Mouse (Mus musculus) left cerebral cortex, postnatal 25 days (tissue): ENCODE results near the gene Pafah1b2. TPM values are rescaled to one million over a fixed set of nuclear protein-coding genes. Genes with fewer than 3 reads are reported as not detected.

ENCODE experiments used
- DNase-seq, 2 experiments: peaks; one replicate each; pipeline ENCODE4 v3.0.0; 2022; ENCODE audit warnings: low spot score in 2 of 2, mixed read lengths in 1 of 2
- intact Hi-C: fragments of 180-260 bp; cut with DNase I; formaldehyde crosslinking; loops from one replicate; pipeline ENCODE4 v1.15.1; 2025
- total RNA-seq, 2 experiments: library from RNA; stranded (reverse); gene quantifications; 2 replicates each; pipeline ENCODE4 v1.2.3; 2021

Gene Pafah1b2
- 100 to 1,000 TPM; 203 to 206 TPM for total RNA-seq

DNA sequence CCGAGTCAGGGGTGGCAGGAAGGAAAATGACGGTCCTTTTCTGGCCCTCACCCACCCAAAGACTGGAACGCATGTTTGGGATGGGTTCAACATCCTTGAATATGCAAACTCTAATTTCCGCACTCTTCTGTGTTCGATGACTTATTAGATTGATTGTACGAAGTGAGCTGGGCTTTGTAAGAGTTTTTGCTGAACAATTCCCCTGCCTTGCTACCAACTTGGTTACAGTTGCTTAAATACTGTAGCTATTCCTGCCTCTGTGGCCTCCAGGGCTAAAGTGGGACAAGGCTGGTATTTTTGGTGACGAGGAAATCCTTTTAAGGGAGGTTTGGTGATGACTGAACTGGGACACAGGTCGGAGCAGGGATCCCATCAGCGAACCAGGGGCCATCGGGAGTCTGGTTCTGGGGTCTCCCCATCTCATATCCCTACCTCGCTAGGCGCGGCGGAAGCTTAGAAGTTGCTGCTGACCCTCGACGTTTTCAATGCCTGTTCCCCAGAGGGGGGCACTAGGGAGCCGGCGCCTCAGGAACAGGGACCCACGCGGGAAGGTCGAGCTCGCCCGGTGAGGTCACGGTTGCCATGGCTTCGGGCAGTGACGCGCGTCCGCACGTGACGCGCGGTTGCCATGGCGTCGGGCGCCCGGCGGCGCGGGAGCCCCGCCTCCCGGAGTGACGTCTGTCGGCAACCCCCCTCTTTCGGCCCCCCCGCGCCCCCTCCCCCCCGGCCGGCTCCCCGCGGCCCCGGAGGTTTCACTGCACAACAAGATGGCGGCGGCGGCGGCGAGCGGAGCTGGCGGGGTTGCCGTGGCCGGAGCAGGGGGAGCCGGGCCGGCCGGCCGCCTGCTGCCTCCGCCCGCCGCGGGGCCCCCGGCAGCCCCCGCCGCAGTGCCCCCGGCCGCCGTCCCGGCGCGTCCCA is at the start of gene Pafah1b2, which contains the start of gene Sik3:
Pafah1b2 (minus strand) TSS at position 600 of the 918 bp plus-strand sequence.
Sik3 (plus strand) TSS at position 730 of the 918 bp plus-strand sequence.
- intact Hi-C loops, result no loop called here
- DNase-seq, result peak; percentile 96 to 98

DNA sequence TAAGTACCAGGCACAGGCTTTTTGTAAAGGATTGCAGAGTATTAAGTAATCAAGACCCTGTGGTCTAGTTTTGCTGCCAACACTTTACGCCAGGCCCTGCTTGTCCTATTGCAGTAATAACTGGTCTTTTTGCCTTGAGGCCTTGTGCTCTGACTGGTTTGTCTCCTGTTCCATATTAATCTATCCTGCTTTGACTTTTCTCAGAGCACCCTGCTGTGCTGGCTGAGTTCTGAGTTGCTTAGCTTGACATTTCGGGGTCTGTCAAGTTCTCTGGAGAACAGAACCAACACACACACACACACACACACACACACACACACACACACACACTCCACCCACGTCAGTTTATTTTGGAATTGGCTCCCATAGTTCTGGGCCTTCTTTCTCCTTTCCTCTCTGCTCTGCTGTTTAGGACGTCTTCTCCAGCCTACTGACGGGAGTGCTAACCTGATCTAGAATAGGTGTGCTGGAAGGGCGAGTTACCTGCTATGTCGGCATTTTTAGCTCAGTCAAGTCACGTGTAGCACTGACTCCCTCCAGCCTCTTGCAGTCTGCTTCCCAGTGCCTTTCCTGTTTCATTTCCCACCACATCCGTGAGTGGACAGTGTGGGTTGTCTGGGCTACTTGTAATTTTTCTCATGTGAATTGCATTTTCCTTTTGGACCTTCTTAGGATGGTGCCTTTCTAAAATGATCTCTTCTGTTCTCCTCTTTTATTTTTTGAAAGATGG is 49.4 kb upstream of the Pafah1b2 start:
- peak; percentile 30 to 69 for DNase-seq
- intact Hi-C loops, result no loop called here

DNA sequence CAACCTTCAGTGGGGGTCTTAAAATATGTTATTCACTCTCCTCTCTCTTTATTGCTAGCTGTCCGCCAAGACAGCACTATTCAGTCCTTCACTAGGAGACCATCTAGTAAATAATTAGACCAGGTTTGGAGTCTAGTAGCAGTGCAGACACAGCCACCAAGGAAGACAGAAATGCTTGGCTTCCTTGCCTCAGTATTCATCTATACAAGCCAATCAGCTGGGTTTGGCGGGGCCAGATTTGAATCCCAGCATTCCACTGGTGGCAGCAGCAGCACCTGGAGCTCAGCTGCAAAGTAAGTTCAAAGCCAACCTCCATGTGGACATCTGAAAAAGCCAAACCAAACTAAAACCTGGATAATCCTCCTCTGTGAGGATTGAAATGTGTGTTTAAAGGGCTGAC is 47.8 kb upstream of the Pafah1b2 start:
- no peak for DNase-seq
- intact Hi-C loops, result no loop called here

DNA sequence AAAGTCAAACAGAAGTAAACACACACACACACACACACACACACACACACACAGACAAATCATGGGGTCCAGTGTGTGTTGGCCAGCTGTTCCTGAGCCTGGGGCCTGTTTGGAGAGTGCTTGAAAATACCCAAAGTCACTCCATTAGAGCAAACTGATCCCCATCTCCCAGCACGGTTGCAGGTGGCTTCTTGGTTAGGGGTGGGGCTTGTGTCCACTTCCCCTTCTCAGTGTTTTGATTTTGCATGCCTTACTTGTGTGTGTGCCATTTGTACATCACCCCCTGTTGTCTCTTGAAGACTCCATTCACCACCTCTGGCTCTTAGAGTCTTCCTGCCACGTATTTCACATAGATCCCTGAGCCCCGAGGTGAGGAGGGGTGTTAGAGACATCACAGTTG is 45.6 kb upstream of the Pafah1b2 start:
- DNase-seq, result no peak
- intact Hi-C loops, result no loop called here

DNA sequence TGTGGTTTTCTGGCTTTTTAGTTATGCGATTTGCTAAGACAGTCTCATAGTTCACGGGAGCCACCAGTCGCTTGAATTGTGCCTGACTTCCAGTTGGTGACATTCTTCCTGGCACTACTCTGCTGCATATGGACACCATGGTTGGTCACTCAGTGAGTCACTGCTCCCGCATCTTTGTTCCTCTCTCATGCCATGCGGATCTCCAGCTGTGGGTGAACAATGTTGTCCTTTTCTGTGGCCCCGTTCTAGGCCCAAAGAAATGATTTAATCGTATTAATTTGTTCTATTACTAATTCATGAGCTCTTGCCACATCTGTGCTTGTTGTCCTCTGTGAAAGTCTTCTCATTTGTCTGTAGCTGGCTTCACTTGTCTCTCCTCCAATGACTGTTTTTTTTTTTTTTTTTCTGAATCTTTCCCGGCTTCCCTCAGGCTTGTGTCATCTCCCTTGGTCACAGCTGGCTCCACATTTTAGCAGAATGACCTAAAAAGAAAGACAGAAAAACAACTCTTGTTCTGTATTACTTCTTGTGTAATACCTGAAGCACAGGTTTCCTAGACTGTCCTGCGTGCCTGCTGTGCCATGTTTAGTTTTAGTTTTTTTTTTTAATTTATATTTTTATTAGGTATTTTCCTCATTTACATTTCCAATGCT is 40.6 kb upstream of the Pafah1b2 start:
- peak in 1 of 2 experiments; percentile 43 for DNase-seq
- intact Hi-C loops, result no loop called here

DNA sequence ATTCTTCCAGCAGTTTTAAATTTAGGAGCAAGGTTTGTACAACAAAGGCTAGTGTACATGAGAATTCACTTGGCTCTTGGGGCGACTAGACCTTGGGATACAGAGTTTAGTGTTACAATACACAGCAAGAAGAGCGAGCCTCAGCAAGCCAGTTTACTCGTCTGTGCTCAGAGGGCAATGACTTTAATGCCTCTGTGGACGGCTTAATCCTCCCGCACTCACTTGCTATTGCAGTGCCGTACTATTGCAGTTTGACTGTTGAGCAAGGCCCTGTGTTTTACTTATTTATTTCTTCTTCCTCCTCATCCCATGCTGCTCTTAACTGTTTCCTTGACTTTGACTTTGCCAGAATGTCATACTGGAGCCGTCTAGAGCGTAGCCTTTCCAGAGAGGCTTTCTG is 37.7 kb upstream of the Pafah1b2 start:
- DNase-seq, result no peak

DNA sequence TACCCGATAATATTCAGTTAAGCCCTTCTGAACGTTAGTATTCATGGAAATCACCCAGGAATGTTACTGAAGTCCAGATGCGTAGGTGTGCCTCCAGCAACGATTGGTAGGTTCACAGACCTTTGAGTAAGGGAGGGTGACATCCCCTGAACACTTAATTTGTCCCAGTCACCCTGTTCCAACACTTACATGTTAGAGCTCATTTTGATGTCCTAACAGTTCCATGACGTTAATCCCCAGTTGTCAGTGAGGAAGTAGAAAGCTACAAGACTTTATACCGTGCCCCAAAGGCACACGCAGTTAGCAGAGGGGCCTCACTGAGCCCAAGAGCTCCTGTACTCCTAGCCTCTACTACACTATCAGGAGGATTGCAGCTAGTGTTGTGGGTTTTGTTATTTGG is 37.0 kb upstream of the Pafah1b2 start:
- no peak for DNase-seq
- intact Hi-C loops, result no loop called here

More for the DNA sequence above, 37.7 kb upstream of the Pafah1b2 start:
- intact Hi-C loops, result no loop called here

DNA sequence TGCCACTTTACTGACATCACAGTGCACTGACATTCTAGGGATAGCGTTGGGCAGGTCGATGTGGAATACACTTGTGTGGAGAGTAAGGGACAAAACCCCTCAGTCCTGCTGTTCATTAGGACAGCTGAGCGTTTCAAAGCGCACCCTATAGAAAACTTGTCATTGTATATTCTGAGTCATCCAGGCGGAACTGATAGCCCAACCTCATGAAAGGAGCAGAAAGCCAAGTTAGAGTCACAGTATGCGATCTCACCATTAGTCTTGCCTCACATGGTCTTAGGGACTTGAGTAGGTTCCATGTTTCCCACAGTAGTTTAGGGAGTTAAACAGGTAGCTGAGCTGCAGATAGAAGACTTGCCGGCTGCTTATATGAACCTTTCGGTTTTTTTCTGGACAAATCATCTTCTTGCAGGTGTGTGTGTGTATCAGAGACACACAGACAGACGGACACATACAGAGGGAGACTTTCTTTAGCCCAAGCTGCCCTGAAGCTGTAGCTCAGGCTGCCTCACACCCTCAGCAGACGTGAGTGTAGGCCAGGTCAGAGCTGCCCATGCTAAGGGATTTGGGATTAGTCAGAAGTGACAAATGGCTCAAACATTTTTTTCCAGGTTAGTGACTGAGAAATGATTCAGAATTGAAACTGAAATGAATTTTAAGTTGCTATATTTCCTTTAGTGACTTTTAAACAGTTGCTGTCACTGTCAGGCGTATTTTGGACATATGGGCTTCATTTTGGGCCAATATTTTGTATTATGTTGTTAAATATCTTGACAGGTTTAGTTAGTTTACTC is 34.4 kb upstream of the Pafah1b2 start:
- intact Hi-C loops, result no loop called here
- no peak for DNase-seq

DNA sequence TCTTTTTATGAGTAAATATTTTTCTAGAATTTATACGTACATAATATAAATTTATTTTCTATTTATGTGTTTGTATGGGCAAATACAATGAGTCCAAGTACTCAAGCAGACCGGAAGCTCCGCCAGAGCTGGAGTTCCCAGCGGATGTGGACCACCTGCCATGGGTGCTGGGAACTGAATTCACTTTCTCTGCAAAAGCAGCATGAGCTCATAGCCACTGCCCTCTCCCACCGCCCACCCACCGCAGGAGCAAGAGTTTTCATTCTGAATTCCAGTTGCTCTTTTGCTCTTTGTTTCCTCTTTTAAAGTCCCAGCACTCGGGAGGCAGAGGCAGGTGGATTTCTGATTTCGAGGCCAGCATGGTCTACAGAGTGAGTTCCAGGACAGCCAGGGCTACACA is 31.1 kb upstream of the Pafah1b2 start:
- intact Hi-C loops, result no loop called here
- no peak for DNase-seq

DNA sequence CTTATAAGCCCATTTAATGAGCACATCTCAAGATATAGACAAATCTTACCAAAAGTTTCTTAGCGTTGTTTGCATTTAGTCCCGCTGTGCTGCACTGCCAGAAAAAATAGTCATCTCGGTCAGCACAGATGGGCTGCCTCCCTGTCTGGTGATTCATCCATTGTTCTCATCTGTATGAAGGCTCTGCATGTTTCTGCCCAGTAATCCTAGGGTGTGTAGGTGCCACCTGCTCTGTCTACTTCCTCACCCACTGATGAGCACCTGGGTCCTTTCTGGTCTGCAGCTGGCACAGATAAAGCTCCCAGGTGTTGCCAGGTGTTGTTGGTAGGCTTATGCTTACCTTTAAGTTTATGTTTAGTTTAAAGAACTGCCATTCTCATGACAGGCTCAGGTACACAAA is 29.9 kb upstream of the Pafah1b2 start:
- intact Hi-C loops, result no loop called here
- DNase-seq, result peak; percentile 18 to 72

DNA sequence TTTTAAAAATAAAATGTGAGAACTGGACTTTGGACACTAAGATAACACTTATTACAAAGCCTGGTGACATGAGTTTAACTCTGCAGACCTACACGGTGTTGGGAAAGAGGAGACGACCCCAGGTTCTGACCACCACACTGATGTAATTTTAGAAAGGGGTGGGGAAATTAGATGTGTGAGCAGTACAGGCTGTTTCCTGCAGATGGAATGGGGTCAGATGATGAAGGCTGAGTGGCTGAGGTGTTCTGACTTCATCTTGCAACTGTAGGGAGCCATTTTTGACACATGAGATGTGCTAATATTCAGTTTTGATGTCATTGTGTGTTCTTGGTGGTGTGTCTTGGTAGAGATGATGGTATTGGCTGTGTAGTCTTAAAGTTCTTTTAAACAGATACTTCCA is 28.7 kb upstream of the Pafah1b2 start:
- intact Hi-C loops, result no loop called here
- no peak for DNase-seq

DNA sequence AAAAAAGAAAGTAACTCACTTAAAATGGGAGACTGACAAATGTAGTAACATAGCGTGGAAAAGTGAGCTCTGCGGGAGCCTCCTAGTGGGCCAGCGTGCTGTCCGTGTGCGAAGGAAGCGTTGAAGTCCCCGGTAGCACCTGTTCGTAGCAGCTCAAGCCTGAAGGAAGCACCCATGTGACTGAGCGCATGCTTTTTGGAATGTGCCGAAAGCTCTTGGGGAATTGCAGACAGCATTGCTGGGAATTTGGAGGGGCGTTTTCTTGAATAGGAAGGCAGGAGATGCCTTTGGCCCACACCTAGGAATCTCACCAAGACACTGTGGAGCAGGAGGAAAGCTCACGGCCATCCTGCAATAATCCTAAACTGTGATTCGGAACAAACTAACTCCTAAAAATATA is 26.3 kb upstream of the Pafah1b2 start:
- DNase-seq, result no peak
- intact Hi-C loops, result no loop called here

DNA sequence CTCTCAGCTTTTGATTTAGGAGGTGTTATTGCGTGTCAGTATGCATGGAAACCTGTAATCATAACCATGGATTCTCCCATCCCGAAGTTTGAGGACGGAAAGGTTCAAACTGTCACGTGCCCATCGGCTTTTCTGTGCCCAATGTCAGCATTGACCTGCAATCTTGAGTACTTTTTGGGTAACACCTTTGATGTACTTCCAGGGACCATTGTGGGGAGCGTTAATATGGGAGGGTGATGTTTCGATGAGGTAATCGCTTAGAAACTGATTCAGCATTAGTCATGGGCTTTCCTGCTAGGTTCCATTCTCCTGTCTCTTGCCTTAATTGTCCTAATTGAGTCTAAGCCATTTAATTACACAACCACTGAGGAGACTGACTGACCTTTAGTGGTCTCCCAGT is 24.4 kb upstream of the Pafah1b2 start:
- intact Hi-C loops, result no loop called here
- DNase-seq, result no peak

DNA sequence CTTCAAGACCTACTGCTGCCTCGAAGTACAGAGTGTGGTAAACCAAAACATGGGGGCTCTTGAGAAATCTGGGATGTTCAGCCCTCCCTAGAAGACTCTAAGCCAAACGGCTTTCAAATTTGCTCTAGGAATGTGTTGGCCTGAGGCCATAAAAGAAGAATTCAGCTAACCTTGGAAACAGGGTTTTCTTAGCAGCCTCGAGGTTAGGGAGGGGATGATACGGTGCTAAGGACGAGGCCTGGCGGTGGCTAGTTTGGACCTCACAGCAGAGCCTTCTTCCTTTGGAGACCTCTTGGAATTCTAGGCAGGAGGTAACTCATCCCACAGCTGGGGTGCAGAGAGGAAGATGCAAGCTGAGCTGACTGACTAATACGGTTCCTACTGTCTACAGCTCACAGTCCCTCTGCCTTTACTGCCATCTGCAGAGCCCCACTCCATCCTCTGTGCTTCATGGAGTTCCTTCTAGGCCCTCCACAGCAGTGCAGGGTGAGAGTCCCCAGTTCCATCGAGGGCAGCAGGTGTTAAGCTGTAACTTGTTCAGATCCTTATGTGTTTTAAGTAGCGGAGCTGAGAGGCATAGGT is 22.9 kb upstream of the Pafah1b2 start:
- DNase-seq, result no peak
- intact Hi-C loops, result no loop called here

DNA sequence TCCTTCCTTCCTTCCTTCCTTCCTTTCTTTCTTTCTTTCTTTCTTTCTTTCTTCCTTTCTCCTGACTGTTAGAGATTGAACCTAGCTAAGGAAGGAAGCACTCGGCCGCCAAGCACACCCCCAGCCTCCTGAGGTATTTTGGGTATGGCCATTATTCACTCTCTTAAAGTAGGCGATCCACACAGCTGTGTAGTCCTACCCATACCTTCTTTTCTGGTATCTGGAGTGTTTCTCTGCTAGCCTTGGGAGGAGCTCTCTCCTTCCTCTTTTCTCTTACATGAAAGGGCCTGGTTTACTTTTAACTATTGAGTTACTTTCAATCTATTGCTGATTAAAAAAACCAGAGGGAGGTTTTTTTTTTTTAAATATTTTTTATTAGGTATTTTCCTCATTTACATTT is 21.4 kb upstream of the Pafah1b2 start:
- peak in 1 of 2 experiments; percentile 69 for DNase-seq
- intact Hi-C loops, result loop anchor here (2.0 kb wide), 1 partner anchor 49 kb away; no protein-coding TSS in a partner anchor

DNA sequence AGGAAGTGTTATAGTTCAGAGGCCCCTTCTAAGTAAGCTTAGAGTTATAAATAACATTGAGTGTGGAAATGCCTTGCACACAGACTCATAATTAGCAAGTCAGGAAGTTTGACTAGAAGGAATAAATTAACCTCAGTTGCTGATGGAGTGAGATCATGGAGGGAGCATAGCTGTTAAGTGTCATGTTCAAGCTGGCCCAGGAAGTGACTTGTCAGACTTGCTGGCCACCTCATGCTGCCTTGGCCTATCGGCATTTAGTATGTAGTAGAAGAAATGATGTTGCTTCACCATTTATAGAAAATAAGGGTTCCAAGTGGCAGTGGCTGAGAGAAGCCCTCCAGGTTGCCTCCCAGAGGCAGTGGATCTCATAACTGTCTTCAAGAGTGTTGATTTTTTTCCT is 20.6 kb upstream of the Pafah1b2 start:
- intact Hi-C loops, result loop anchor here (2.0 kb wide), 1 partner anchor 50 kb away; no protein-coding TSS in a partner anchor

DNA sequence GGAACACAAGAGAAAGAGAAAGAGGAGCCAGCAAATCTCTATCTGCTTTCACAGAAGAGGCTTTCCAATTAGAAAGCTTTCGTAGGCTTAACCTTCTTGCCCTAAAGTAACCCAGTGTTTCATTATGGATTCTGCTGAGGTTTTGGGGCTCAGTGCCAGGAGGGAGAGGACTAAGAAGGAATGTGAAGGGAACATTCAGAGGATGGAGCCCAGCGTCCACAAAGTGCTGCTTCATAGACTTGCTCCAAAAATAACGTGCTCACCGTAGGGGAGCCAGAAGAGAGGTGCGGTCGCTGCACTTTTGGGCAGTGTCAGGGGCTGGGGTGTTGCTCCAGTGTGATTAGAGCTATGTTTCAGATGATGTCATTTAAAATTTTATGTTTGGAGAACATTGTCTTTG is 19.7 kb upstream of the Pafah1b2 start:
- intact Hi-C loops, result loop anchor here (2.0 kb wide), 1 partner anchor 51 kb away; no protein-coding TSS in a partner anchor
- peak in 1 of 2 experiments; percentile 45 for DNase-seq

More for the DNA sequence above, 20.6 kb upstream of the Pafah1b2 start:
- DNase-seq, result no peak

DNA sequence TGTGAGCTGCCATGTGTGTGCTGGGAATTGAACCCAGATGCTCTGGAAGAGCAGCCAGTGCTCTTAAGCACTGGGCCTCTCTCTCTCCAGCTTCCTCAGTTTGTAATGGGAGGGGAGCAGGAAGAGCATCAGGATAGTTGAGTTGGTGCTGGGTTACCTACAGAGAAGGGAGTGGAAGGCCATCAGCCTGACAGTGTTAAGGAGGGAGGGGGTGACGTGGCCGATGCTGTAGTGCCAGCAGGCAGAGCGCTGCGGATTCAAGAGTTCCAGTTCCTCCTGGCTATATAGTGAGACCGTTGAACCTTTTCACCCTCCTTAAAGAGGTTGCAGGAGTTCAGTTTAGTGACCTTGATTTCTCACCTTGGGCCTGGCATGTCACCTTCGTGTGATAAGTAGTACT is 18.5 kb upstream of the Pafah1b2 start:
- DNase-seq, result no peak
- intact Hi-C loops, result no loop called here

DNA sequence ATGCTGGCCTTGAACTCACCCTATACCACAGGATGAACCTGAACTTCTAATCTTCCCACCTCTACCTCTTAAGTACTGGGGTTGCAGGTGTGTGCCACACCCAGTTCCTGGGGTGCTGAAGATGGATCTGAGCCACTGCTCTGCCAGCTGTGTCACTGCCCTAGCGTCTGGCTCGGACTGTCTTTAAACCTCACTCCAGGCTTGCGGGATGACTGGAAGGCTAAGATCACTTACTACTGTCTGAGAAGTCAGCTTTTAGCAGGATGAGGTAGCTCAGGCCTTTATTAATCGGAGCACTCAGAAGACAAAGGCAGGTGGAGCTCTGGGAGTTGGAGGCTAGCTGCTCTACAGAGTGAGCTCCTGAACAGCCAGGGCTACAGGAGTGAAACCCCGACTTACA is 17.7 kb upstream of the Pafah1b2 start:
- DNase-seq, result no peak
- intact Hi-C loops, result no loop called here
